Mouse (Mus musculus): Measurements from ENCODE around the gene Slc25a30. TPM values are rescaled to one million over a fixed set of nuclear protein-coding genes. Genes with fewer than 3 reads are reported as not detected.

Slc25a30 gene
- polyA plus RNA-seq, 1 experiment from 2014 or later: 36.9 TPM

GRCm38 (mm10) chr14:75828866-75829806 is 42.3 kb upstream of the Slc25a30 start:
- ChIA-PET CTCF (interaction anchor here (1.0 to 3.8 kb wide), 14 partner anchors 9 to 61 kb away, joined by 3 to 22 read pairs (median 4); no protein-coding TSS in a partner anchor), POLR2A (interaction anchor here (0.8 to 1.5 kb wide), 3 partner anchors 14 to 22 kb away, joined by 3 to 5 read pairs (median 3); no protein-coding TSS in a partner anchor)
- peak; percentile 70 for ATAC-seq
- in situ Hi-C loops (cut with MboI; ENCODE audit: low pct_unique_long_range_greater_than_20kb): loop anchor here (10.0 kb wide), 1 partner anchor 54 kb away; no protein-coding TSS in a partner anchor
- no peak for DNase-seq (ENCODE audit: low read depth, low spot score)
- H3K27me3 ChIP-seq: no peaks in the 10 kb centered on the region
- peak; percentile 96 for TF ChIP-seq CTCF (IDR thresholded peaks at IDR 0.05)

- no peak for DNase-seq (ENCODE audit: low read depth, low spot score)
- in situ Hi-C loops (cut with MboI; ENCODE audit: low pct_unique_long_range_greater_than_20kb): loop anchor here (10.0 kb wide), 1 partner anchor 53 kb away; no protein-coding TSS in a partner anchor
- ChIA-PET CTCF (interaction anchor here (1.3 to 3.8 kb wide), 6 partner anchors 8 to 55 kb away, joined by 4 to 22 read pairs (median 10); no protein-coding TSS in a partner anchor), POLR2A (interaction anchor here (1.5 kb wide), 1 partner anchor 13 kb away, joined by 5 read pairs; no protein-coding TSS in a partner anchor)
- H3K27me3 ChIP-seq: no peaks in the 10 kb centered on the region
- ATAC-seq: no peak
- no peak for TF ChIP-seq CTCF (IDR thresholded peaks at IDR 0.05)
Measured at GRCm38 (mm10) chr14:75828221-75828620, 41.4 kb upstream of the Slc25a30 start.

- ATAC-seq: no peak
- no peak for DNase-seq (ENCODE audit: low read depth, low spot score)
- no peak for TF ChIP-seq CTCF (IDR thresholded peaks at IDR 0.05)
- POLR2A ChIA-PET: no interaction called here
- no peaks in the 10 kb centered on the region for H3K27me3 ChIP-seq
- CTCF ChIA-PET: interaction anchor here (3.8 kb wide), 1 partner anchor 30 kb away, joined by 22 read pairs; no protein-coding TSS in a partner anchor
- in situ Hi-C loops (cut with MboI; ENCODE audit: low pct_unique_long_range_greater_than_20kb): loop anchor here (10.0 kb wide), 1 partner anchor 52 kb away; no protein-coding TSS in a partner anchor
Measured at GRCm38 (mm10) chr14:75826851-75827410, 40.1 kb upstream of the Slc25a30 start.

- no peak for TF ChIP-seq CTCF (IDR thresholded peaks at IDR 0.05)
- DNase-seq (ENCODE audit: low read depth, low spot score): no peak
- H3K27me3 ChIP-seq: no peaks in the 10 kb centered on the region
- POLR2A ChIA-PET: interaction anchor here (0.8 to 0.9 kb wide), 2 partner anchors 19 to 23 kb away, joined by 3 to 4 read pairs; no protein-coding TSS in a partner anchor
- in situ Hi-C loops (cut with MboI; ENCODE audit: low pct_unique_long_range_greater_than_20kb): loop anchor here (10.0 kb wide), 1 partner anchor 45 kb away; no protein-coding TSS in a partner anchor
- CTCF ChIA-PET: interaction anchor here (0.7 to 2.9 kb wide), 2 partner anchors 9 kb away, joined by 4 to 16 read pairs; no protein-coding TSS in a partner anchor
- peak; percentile 44 for ATAC-seq
Measured at GRCm38 (mm10) chr14:75820007-75820406, 33.2 kb upstream of the Slc25a30 start.

GRCm38 (mm10) chr14:75819341-75819740 is 32.5 kb upstream of the Slc25a30 start:
- ChIA-PET POLR2A (no interaction called here), CTCF (interaction anchor here (2.9 kb wide), 1 partner anchor 10 kb away, joined by 16 read pairs; no protein-coding TSS in a partner anchor)
- in situ Hi-C loops (cut with MboI; ENCODE audit: low pct_unique_long_range_greater_than_20kb): no loop called here
- no peak for TF ChIP-seq CTCF (IDR thresholded peaks at IDR 0.05)
- DNase-seq (ENCODE audit: low read depth, low spot score) (no peak), ATAC-seq (no peak)
- H3K27me3 ChIP-seq: no peaks in the 10 kb centered on the region

- no peak for ATAC-seq
- no peaks in the 10 kb centered on the region for H3K27me3 ChIP-seq
- in situ Hi-C loops (cut with MboI; ENCODE audit: low pct_unique_long_range_greater_than_20kb): no loop called here
- ChIA-PET POLR2A (no interaction called here), CTCF (interaction anchor here (1.1 to 2.9 kb wide), 2 partner anchors 11 to 57 kb away, joined by 3 to 16 read pairs; no protein-coding TSS in a partner anchor)
- DNase-seq (ENCODE audit: low read depth, low spot score): no peak
- TF ChIP-seq CTCF (IDR thresholded peaks at IDR 0.05): no peak
Measured at GRCm38 (mm10) chr14:75818528-75818927, 31.7 kb upstream of the Slc25a30 start.

GRCm38 (mm10) chr14:75809931-75810330 is 23.1 kb upstream of the Slc25a30 start:
- CTCF ChIA-PET: interaction anchor here (1.1 to 1.4 kb wide), 2 partner anchors 13 to 20 kb away, joined by 3 to 5 read pairs; no protein-coding TSS in a partner anchor
- no peaks in the 10 kb centered on the region for H3K27me3 ChIP-seq
- TF ChIP-seq CTCF (IDR thresholded peaks at IDR 0.05): no peak
- ATAC-seq (no peak), DNase-seq (ENCODE audit: low read depth, low spot score) (no peak)
- POLR2A ChIA-PET: no interaction called here
- in situ Hi-C loops (cut with MboI; ENCODE audit: low pct_unique_long_range_greater_than_20kb): no loop called here

- in situ Hi-C loops (cut with MboI; ENCODE audit: low pct_unique_long_range_greater_than_20kb): no loop called here
- POLR2A ChIA-PET: interaction anchor here (0.7 to 1.0 kb wide), 2 partner anchors 16 to 21 kb away, joined by 3 read pairs; no protein-coding TSS in a partner anchor
- CTCF ChIA-PET: interaction anchor here (1.2 to 1.6 kb wide), 3 partner anchors 8 to 40 kb away, joined by 3 to 9 read pairs (median 4); no protein-coding TSS in a partner anchor
- TF ChIP-seq CTCF (IDR thresholded peaks at IDR 0.05): no peak
- no peak for ATAC-seq
- DNase-seq (ENCODE audit: low read depth, low spot score): no peak
- H3K27me3 ChIP-seq: no peaks in the 10 kb centered on the region
Measured at GRCm38 (mm10) chr14:75807800-75808199, 21.0 kb upstream of the Slc25a30 start.

- TF ChIP-seq CTCF (IDR thresholded peaks at IDR 0.05): no peak
- no peaks in the 10 kb centered on the region for H3K27me3 ChIP-seq
- in situ Hi-C loops (cut with MboI; ENCODE audit: low pct_unique_long_range_greater_than_20kb): no loop called here
- ATAC-seq (peak; percentile 81), DNase-seq (ENCODE audit: low read depth, low spot score) (no peak)
- ChIA-PET CTCF (interaction anchor here (1.1 to 3.1 kb wide), 7 partner anchors 10 to 31 kb away, joined by 3 to 22 read pairs (median 8); partner anchors contain the start of gene Slc25a30), POLR2A (interaction anchor here (1.1 kb wide), 1 partner anchor 22 kb away, joined by 3 read pairs; no protein-coding TSS in a partner anchor)
Measured at GRCm38 (mm10) chr14:75797769-75798386, 11.0 kb upstream of the Slc25a30 start.

All from Patski (cell line).